ENCODE assay signal across 8 mouse cellular contexts in the genomic region with DNA sequence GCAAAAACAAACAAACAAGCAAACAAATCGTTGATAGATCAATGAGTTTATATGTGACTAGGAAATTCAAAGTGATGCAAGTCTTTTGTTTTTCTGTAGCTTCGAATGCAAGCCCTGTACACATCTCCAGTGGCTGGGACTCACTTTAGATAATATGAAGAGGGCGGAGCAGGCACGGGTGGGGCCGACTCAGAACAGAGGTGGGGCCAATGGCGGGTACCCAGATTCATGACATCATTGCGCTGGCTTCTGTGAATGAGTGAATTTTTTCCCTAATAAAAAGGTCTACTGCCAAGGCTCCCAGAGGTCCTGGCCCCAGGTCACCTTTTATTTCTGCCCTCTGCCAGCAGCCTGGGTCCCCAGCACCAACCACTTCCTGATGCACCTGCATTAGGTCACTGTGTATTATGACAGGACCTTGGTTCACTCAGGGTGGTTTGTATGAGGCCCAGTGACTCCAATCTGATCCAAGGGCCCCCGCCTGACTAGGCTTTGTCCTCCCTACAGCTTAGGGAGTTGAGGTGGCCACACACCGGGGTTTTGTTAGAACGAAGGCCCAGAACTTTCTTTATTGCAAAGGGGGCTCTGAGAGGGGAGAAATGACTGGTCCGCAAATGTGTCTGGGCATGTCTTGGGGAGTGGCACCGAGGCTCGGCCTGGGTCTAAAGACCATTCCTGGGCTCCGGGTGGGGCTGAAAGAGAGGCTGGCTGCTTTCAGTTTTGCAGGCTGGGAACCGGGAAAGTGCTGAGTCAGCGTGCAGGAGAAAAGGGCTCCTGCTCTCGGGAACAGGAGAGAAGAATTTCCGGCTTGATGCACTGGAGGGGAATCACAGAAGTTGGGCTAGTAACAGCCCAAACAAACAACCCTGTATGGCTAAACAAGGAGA.
DNase-seq lines count a peak whose midpoint lies in the region; ATAC-seq and TF ChIP-seq lines count a peak whose summit lies in the region.

No protein-coding gene starts in this region.

- no peak overlapping the region for H3K4me2 ChIP-seq in forebrain, embryonic 12.5 days
- H3K4me2 ChIP-seq in forebrain, postnatal 0 days (ENCODE audit: low read depth), result no peak overlapping the region
- no peak overlapping the region for H3K4me2 ChIP-seq in lung, embryonic 14.5 days
- H3K4me2 ChIP-seq in midbrain, embryonic 11.5 days, result no peak overlapping the region

- H3K9me3 ChIP-seq in forebrain, embryonic 12.5 days, result no peaks in the 10 kb centered on the region
- H3K9me3 ChIP-seq in forebrain, postnatal 0 days (ENCODE audit: low read length), result no peaks in the 10 kb centered on the region
- H3K9me3 ChIP-seq in lung, embryonic 14.5 days (ENCODE audit: low read depth, low read length), result no peaks in the 10 kb centered on the region
- H3K9me3 ChIP-seq in midbrain, embryonic 11.5 days (ENCODE audit: control insufficient read depth, low read length), result no peaks in the 10 kb centered on the region

- H3K27ac ChIP-seq in forebrain, embryonic 12.5 days, result peak overlapping the region; percentile 54; the same call in 1 of the 2 replicates
- no peak overlapping the region for H3K27ac ChIP-seq in forebrain, postnatal 0 days (ENCODE audit: low read depth, low read length)
- H3K27ac ChIP-seq in lung, embryonic 14.5 days (ENCODE audit: low read depth), result no peak overlapping the region
- H3K27ac ChIP-seq in midbrain, embryonic 11.5 days (ENCODE audit: low read depth, low read length), result no peak overlapping the region

- WGBS in forebrain, embryonic 12.5 days, result 46% methylated on average over 18 of the region's 18 CpGs
- 53% methylated on average over 18 of the region's 18 CpGs for WGBS in forebrain, postnatal 0 days
- WGBS in lung, embryonic 14.5 days, result 53% methylated on average over 18 of the region's 18 CpGs
- 58% methylated on average over 18 of the region's 18 CpGs for WGBS in midbrain, embryonic 11.5 days

- no peak for DNase-seq in forebrain, postnatal 0 days
- DNase-seq in Muller cell, postnatal 12 days (ENCODE audit: inconsistent ontology term), result peak; percentile 51
- peak; percentile 43 for DNase-seq in heart, postnatal 4 days
- DNase-seq in lung, embryonic 14.5 days, result peak; percentile 57
- DNase-seq in spleen, adult 18-20 months, result no peak
- DNase-seq in midbrain, embryonic 11.5 days (ENCODE audit: low spot score, missing footprints), result no peak
- DNase-seq in natural killer cell, adult 2 months (ENCODE audit: low spot score in 2 of 2), result no peak

- no peak overlapping the region for H3K4me3 ChIP-seq in forebrain, embryonic 12.5 days (replicated peaks)
- no peak overlapping the region for H3K4me3 ChIP-seq in forebrain, postnatal 0 days (ENCODE audit: low read depth, low read length)
- no peak overlapping the region for H3K4me3 ChIP-seq in lung, embryonic 14.5 days (ENCODE audit: low read depth, low read length)
- H3K4me3 ChIP-seq in midbrain, embryonic 11.5 days (ENCODE audit: low read depth, low read length), result no peak overlapping the region

- ATAC-seq in forebrain, embryonic 12.5 days (ENCODE audit: low FRiP score), result no peak
- no peak for ATAC-seq in forebrain, postnatal 0 days
- no peak for ATAC-seq in lung, embryonic 14.5 days (ENCODE audit: insufficient read depth)
- no peak for ATAC-seq in midbrain, embryonic 11.5 days (ENCODE audit: low FRiP score)

- no peak for TF ChIP-seq CTCF in forebrain, postnatal 0 days (IDR thresholded peaks at IDR 0.05; ENCODE audit: low read depth)
- TF ChIP-seq CTCF in lung, embryonic 14.5 days (IDR thresholded peaks at IDR 0.05; ENCODE audit: low read depth), result no peak

- no peaks in the 10 kb centered on the region for H3K36me3 ChIP-seq in forebrain, embryonic 12.5 days (replicated peaks)
- no peaks in the 10 kb centered on the region for H3K36me3 ChIP-seq in forebrain, postnatal 0 days (ENCODE audit: insufficient read depth)
- H3K36me3 ChIP-seq in lung, embryonic 14.5 days (ENCODE audit: insufficient read depth), result no peaks in the 10 kb centered on the region
- no peaks in the 10 kb centered on the region for H3K36me3 ChIP-seq in midbrain, embryonic 11.5 days (ENCODE audit: control insufficient read depth, insufficient read depth, low read length)

- H3K27me3 ChIP-seq in forebrain, embryonic 12.5 days, result no peaks in the 10 kb centered on the region
- H3K27me3 ChIP-seq in forebrain, postnatal 0 days (ENCODE audit: insufficient read depth, low read length), result no peaks in the 10 kb centered on the region
- H3K27me3 ChIP-seq in lung, embryonic 14.5 days (ENCODE audit: insufficient read depth, low read length), result no peaks in the 10 kb centered on the region
- no peaks in the 10 kb centered on the region for H3K27me3 ChIP-seq in midbrain, embryonic 11.5 days (ENCODE audit: control insufficient read depth, insufficient read depth, low read length)

- H3K4me1 ChIP-seq in forebrain, embryonic 12.5 days, result peaks cover 36% of the 10 kb centered on the region
- H3K4me1 ChIP-seq in forebrain, postnatal 0 days (ENCODE audit: insufficient read depth), result no peaks in the 10 kb centered on the region
- H3K4me1 ChIP-seq in lung, embryonic 14.5 days (ENCODE audit: insufficient read depth), result peaks cover 18% of the 10 kb centered on the region
- H3K4me1 ChIP-seq in midbrain, embryonic 11.5 days (ENCODE audit: control insufficient read depth, insufficient read depth, low read length), result peaks cover 15% of the 10 kb centered on the region

- no peak overlapping the region for H3K9ac ChIP-seq in forebrain, embryonic 12.5 days
- H3K9ac ChIP-seq in forebrain, postnatal 0 days, result no peak overlapping the region
- no peak overlapping the region for H3K9ac ChIP-seq in lung, embryonic 14.5 days
- H3K9ac ChIP-seq in midbrain, embryonic 11.5 days (ENCODE audit: low read length), result no peak overlapping the region

Comparison
In these comparisons a context has a peak if more than half of its experiments do, and no peak if none do; other contexts are left out.
1. DNase-seq: peak in Muller cell, postnatal 12 days (single experiment), heart, postnatal 4 days (single experiment) and lung, embryonic 14.5 days (single experiment); none in forebrain, postnatal 0 days (single experiment), spleen, adult 18-20 months (0 of 2), midbrain, embryonic 11.5 days (single experiment) and natural killer cell, adult 2 months (0 of 2).